Mouse (Mus musculus) limb, embryonic 13.5 days (tissue): ENCODE data around the gene Auts2. TPM values are rescaled to one million over a fixed set of nuclear protein-coding genes. Genes with fewer than 3 reads are reported as not detected.

Source experiments
- ATAC-seq: fragments of 200-750 bp; cut with Nextera tagmentation; 2 replicates; pipeline ENCODE4 v1.8.0; 2017; ENCODE audit warnings: low read depth, moderate number of reproducible peaks, moderate TSS enrichment; ENCODE audit not compliant: low FRiP score
- H3K27ac ChIP-seq: fragments of 300-500 bp; sonication (generic); 2 replicates; pipeline ENCODE4 v1.5.1; 2015; ENCODE audit warnings: inconsistent platforms, mild to moderate bottlenecking, moderate library complexity
- H3K27me3 ChIP-seq: fragments of 300-500 bp; sonication (generic); 2 replicates; pipeline ENCODE4 v1.6.1; 2015; ENCODE audit warnings: mild to moderate bottlenecking, inconsistent platforms
- H3K36me3 ChIP-seq: fragments of 300-500 bp; sonication (generic); 2 replicates; pipeline ENCODE4 v1.6.1; 2015; ENCODE audit warnings: inconsistent platforms, mild to moderate bottlenecking, moderate library complexity
- H3K4me1 ChIP-seq: fragments of 300-500 bp; sonication (generic); 2 replicates; pipeline ENCODE4 v1.6.1; 2015; ENCODE audit warnings: inconsistent platforms
- H3K4me2 ChIP-seq: fragments of 300-500 bp; sonication (generic); replicated peaks from 2 replicates; pipeline ENCODE4 v1.6.1; 2015; ENCODE audit warnings: inconsistent platforms, mild to moderate bottlenecking, moderate library complexity
- H3K4me3 ChIP-seq: fragments of 300-500 bp; sonication (generic); 2 replicates; pipeline ENCODE4 v1.5.1; 2015; ENCODE audit warnings: moderate library complexity, mild to moderate bottlenecking, inconsistent platforms
- H3K9ac ChIP-seq: fragments of 300-500 bp; sonication (generic); 2 replicates; pipeline ENCODE4 v1.6.1; 2015; ENCODE audit warnings: mild to moderate bottlenecking, inconsistent platforms
- H3K9me3 ChIP-seq: fragments of 300-500 bp; sonication (generic); 2 replicates; pipeline ENCODE4 v1.6.1; 2016; ENCODE audit warnings: inconsistent platforms
- WGBS: fragments of 180-500 bp; shearing (Covaris S2); methylation state at CpG from one replicate; pipeline ENCODE4 v1.1.7; 2015; 5-methylcytosine and 5-hydroxymethylcytosine counted together
- polyA plus RNA-seq: library from polyadenylated mRNA; unstranded; fragments of >200 nt; fragmentation: Nextera tagmentation; extraction: Ambion mirVana; gene quantifications from 2 replicates; pipeline ENCODE4 v1.2.1, GENCODE M21; 2015

Auts2 gene
- polyA plus RNA-seq, 1 experiment from 2014 or later: 55.1 TPM

DNA sequence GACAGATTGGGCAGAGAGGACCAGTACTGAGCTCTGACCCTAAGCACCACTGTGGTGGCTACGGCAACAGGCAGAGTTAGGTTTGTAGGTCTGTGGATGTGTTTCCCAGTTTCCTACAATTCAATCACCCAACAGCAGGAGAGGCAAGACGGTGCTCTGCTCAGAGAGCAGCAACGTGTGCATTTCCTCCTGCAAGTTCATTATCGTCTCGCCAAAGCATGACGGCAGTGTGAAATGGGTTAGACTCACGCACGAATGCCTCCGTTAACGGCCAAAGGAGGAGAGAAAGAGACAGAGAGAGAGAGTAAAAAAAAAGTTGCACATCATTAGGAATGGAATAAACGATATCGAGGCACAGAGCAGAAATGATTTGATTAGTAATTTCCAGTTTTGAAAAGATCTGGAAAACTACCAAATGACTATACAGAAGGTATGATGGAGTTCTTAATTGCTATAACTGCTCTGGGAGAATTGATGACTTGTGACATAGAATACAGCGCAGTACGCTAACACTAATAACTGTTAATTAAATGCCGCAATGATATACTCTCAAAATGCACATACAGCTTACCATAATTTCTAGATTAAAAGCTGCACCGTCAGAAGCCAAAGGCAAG is 968.6 kb downstream of the Auts2 start:
- ATAC-seq: no peak
- Histone ChIP-seq H3K9ac (no peak overlapping the region), H3K9me3 (no peaks in the 10 kb centered on the region), H3K4me1 (peaks cover 29% of the 10 kb centered on the region), H3K27ac (no peak overlapping the region), H3K36me3 (no peaks in the 10 kb centered on the region), H3K4me2 (no peak overlapping the region), H3K27me3 (peaks cover 3% of the 10 kb centered on the region; the same call in 1 of the 2 replicates), H3K4me3 (no peak overlapping the region)
- WGBS: 65% methylated on average over 16 of the region's 16 CpGs

DNA sequence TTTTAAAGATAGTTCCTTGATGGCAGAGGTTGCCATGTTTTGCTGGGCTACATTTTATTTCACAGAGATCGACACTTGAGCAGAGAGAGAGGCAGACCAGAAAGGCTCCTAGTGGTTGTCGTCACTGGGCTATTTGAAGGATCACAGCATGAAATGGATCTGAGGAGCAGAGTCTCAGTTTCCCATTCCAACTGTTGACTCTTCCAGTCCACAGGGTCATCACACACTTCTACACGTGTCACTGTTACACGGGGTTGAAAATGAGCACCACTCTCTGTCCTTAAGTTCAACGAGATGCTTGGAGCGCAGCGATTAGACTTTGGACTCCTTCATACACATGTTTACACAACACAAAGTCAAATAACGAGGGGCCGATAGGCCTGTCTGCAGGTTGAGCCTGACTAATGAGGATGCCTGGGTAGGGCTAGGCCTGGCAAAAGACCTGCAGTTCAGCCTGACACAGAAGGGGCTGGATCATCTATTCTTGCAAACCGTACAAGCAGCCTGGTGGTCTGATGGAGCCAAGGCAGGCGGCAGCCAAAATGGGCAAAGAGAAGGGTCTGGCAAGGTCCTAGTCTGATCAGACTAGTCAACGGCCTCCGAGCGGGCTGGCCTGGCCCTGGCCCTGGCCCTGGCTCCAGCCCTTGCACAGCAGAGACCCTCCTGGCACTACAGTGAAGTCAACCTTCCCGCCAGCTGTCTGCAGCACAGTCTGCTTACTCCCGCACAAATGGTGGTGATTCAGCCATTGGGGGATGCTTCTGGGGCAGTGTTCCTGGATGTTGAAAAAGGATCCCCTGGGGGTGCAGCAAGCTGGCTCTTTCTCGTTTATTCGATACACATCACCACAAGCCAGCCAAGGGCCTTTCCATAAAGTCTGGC is 969.6 kb downstream of the Auts2 start:
- Histone ChIP-seq H3K4me3 (no peak overlapping the region), H3K4me2 (no peak overlapping the region), H3K27ac (no peak overlapping the region), H3K36me3 (no peaks in the 10 kb centered on the region), H3K27me3 (peaks cover 3% of the 10 kb centered on the region; the same call in 1 of the 2 replicates), H3K9ac (no peak overlapping the region), H3K4me1 (peaks cover 19% of the 10 kb centered on the region), H3K9me3 (no peaks in the 10 kb centered on the region)
- ATAC-seq: no peak
- WGBS: 76% methylated on average over 18 of the region's 18 CpGs

DNA sequence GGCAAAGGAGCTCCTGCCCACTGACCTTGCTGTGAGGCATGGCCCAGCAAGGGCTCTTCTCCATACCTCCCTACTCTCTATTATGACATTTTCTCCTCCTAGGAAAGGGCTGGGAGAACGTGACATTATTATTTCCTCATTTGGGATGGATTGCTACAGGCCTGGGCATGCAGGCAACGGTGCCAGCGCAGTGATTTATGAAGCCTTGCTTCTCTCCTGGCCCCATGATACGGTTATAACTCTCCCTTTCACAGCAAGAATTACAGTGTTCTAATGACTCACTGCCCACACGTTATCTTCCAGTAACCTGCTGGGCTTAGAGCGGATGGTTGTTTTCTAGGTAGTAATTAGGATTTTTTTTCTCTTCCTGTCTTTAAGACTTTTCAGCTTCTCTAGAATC is 977.1 kb downstream of the Auts2 start:
- Histone ChIP-seq H3K27me3 (no peaks in the 10 kb centered on the region), H3K9ac (no peak overlapping the region), H3K4me2 (no peak overlapping the region), H3K36me3 (no peaks in the 10 kb centered on the region), H3K27ac (no peak overlapping the region), H3K4me1 (0 out of 2 replicates have a peak, but pooled peaks cover 5% of the 10 kb centered on the region), H3K4me3 (no peak overlapping the region), H3K9me3 (no peaks in the 10 kb centered on the region)
- WGBS: 42% methylated on average over 6 of the region's 6 CpGs
- ATAC-seq: no peak

DNA sequence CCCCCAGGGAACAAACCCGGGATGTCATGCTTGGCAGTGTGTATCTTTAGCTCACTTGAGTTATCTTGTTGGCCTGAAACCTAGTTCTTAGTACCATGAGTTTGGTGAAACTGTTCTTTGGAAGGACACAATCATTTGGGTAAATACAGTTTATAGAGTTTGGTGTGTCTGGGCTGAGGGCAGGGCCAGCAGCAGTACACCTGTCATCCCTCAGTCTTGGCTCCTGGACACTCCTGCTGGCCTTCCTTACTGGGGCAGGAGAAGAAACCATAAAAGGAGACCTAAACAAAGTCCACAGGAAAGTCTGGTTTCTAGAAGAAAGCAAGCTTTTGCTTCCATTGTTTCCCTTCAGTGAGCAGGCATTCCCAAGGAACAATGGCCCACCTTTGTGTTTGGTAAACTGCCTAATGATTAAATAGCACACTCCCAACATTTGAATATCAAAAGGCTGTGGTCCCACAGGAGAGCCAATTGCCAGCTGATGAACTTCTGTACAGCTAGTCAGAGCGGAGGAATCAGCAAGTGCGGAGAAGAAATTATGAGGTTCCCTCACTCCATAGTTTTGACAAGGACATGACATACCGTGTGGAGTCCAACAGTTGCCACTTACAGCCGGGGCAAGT is 979.4 kb downstream of the Auts2 start:
- Histone ChIP-seq H3K27me3 (no peaks in the 10 kb centered on the region), H3K27ac (no peak overlapping the region), H3K4me1 (peaks cover 6% of the 10 kb centered on the region), H3K4me2 (no peak overlapping the region), H3K9ac (no peak overlapping the region), H3K36me3 (no peaks in the 10 kb centered on the region), H3K9me3 (no peaks in the 10 kb centered on the region), H3K4me3 (no peak overlapping the region)
- no peak for ATAC-seq
- 92% methylated on average over 5 of the region's 5 CpGs for WGBS

DNA sequence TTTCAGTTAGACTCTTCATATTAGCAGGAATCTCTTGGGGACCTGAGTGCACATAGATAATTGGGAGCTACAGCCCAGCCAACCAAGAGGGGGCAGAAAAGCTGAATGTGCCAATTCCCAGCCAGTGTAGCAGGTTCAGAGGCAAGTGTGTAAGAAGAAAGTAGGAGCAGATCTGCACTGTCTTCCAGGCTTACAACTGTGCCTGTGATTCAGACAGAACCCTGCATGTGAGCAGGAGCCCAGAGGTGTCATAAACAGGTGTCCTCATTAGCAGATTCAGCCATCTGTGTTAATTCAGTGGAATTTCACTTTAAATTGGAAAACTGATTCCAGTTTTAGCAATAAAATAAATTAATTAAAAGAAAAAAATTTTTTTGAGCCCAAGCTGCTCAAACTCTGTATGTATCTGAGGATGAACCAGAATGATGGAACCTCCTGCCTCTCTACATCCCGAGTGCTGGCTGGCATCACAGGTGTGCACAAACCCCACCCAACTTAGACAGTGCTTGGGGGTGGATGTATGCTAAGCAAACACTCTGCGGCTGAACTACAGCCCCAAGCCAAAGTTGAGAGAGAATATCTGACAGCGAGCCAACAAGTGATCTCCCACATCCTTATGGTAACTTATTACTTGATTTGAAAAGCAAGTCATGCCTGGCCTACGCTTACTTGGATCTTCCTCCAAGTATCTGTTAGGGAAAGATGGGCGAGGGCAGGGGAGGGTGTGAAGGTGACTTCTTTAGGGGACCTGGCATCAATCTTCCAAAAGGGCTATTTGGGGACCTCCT is 982.2 kb downstream of the Auts2 start:
- H3K4me1 ChIP-seq: peaks cover 14% of the 10 kb centered on the region
- no peak overlapping the region for H3K27ac ChIP-seq
- H3K27me3 ChIP-seq: no peaks in the 10 kb centered on the region
- ATAC-seq: no peak
- no peak overlapping the region for H3K9ac ChIP-seq
- H3K9me3 ChIP-seq: no peaks in the 10 kb centered on the region; the same call in 1 of the 2 replicates
- H3K4me3 ChIP-seq: no peak overlapping the region
- H3K36me3 ChIP-seq: no peaks in the 10 kb centered on the region
- no peak overlapping the region for H3K4me2 ChIP-seq
- 80% methylated on average over 5 of the region's 5 CpGs for WGBS

DNA sequence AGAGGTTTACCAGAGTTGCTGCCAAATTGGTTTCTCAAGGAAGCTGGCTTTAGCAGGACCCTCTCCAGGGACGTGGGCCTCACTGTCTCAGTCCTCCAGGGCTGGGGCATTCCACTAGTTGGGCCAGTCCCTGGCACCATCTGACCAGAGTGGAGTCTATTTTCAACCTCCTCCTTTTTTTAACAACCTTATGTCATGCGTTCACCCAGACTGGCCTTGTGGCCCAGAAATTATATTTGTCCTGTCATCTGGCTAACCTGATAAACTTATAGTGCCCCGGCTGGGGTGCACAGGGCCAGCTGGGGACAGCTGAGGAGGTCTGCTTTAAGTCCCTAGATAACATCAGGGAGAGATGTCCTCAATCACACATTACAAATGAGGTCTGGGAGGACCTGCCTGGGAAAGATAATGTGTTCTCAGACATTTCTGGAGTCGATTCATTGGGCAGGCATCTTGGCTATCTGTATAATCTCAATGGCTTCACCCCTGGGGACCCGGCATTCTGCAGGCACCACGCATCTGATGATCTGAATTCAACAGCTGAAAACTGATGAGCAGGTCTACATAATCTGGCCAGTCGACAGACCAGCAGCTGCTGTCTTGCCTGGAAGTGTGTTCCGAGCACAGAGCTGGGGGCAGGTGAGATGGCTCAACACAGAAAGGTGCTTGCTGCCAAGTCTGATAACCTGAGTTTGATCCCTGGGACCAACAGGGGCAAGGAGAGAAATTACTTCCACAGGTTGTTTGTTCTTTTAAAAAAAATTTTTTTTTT is 984.6 kb downstream of the Auts2 start:
- 59% methylated on average over 8 of the region's 8 CpGs for WGBS
- Histone ChIP-seq H3K36me3 (no peaks in the 10 kb centered on the region), H3K9ac (no peak overlapping the region), H3K9me3 (no peaks in the 10 kb centered on the region; the same call in 1 of the 2 replicates), H3K27me3 (0 out of 2 replicates have a peak, but pooled peaks cover 3% of the 10 kb centered on the region), H3K4me2 (no peak overlapping the region), H3K4me3 (no peak overlapping the region), H3K27ac (peak overlapping the region; percentile 48; the same call in 1 of the 2 replicates), H3K4me1 (peaks cover 14% of the 10 kb centered on the region)
- ATAC-seq: no peak

DNA sequence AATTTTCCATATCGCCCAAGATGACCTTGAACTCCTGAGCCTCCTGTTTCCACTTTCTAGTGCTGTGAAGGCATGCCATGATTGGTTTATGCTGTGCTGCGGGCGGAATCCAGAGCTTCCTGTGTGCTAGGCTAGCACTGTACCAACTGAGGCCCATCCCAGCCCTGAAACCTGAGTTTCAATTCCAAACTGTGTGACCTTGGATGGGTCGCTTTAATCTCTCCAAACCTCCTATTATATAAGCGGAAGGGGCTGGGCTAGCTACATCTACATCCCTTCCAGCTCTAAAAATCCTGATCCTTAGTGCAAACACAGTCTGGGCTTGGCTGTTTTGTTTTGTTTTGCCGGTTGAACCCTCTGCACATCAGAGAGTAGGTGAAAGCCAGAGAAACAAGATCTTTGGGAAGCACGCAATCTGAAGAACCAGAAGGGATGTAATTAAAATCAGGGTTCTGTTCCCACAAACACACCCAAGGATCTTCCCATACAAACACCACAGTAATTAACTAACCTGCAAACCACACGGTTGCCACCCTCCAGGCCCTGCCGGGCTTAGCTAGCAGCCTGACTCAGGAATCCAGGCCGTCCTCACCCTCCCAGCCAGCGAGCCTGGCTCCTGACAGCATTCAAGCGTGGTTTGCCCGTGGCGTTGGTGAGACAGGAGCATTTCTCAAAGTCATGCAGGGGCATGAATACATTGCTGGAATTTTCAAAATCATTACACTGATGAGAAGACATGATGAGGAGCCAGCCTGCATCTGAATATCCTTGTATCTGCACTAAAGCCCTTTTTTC is 985.4 kb downstream of the Auts2 start:
- no peak for ATAC-seq
- Histone ChIP-seq H3K4me3 (no peak overlapping the region), H3K4me1 (peaks cover 19% of the 10 kb centered on the region), H3K36me3 (no peaks in the 10 kb centered on the region), H3K4me2 (no peak overlapping the region), H3K9ac (no peak overlapping the region), H3K27me3 (0 out of 2 replicates have a peak, but pooled peaks cover 3% of the 10 kb centered on the region), H3K9me3 (no peaks in the 10 kb centered on the region; the same call in 1 of the 2 replicates), H3K27ac (peak overlapping the region; percentile 48; the same call in 1 of the 2 replicates)
- 60% methylated on average over 14 of the region's 14 CpGs for WGBS

DNA sequence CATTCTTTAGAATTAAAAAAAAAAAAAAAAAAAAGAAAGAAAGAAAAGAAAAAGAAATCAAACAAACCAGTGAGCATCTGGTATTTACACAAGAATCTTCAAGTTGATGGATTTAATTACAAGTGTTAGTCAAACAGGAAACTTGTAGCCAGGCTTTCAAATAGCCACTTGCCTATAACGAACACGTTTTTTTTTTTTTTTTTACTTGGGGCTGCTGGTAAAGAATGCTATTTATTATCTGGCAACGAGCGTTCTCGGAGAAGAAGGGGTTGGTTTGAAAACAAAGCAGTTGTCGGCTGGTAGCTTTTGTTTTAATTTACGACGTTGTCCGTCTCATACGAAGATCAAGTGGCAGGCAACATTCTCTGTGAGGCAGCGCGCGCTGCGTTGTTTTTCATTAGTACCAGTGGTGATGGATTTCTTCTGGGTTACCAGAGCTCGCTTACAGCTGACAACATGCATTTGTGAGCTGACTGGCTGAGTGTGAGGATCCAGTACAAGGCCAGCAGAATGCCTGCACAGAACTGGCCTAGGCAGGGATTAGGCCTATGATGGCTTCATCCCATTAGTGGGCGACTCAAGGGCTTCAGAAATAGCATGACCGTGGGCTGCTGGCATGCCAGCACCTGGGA is 994.1 kb downstream of the Auts2 start:
- 0 out of 2 replicates have a peak, but pooled peaks cover under 1% of the 10 kb centered on the region for H3K27me3 ChIP-seq
- H3K9me3 ChIP-seq: peaks cover under 1% of the 10 kb centered on the region; the same call in 1 of the 2 replicates
- H3K4me3 ChIP-seq: no peak overlapping the region
- H3K36me3 ChIP-seq: no peaks in the 10 kb centered on the region
- H3K9ac ChIP-seq: no peak overlapping the region
- H3K4me2 ChIP-seq: peak overlapping the region; percentile 41
- no peak overlapping the region for H3K27ac ChIP-seq
- 8% methylated on average over 17 of the region's 17 CpGs for WGBS
- ATAC-seq: no peak
- H3K4me1 ChIP-seq: peaks cover 47% of the 10 kb centered on the region

DNA sequence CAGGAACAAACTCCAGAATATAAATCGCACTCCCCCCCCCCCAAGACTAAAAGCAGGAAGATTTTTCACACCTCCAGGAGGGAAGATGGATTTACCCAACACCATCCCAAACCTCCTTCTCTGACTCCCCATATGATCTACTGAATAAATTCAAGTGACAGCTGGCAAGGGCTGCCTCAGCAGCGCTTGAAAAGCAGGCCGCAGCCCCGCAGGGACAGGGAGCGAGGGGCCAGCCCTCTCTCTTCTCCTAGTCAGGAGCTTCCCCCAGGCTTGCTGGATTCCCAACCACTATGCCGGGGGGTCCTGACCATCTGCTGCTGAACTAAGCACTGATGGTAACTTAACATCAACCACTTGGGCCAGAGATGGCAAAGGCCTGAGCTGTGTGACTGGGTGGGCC is 995.2 kb downstream of the Auts2 start:
- Histone ChIP-seq H3K9me3 (peaks cover 6% of the 10 kb centered on the region; the same call in 1 of the 2 replicates), H3K27ac (no peak overlapping the region), H3K36me3 (no peaks in the 10 kb centered on the region), H3K9ac (no peak overlapping the region), H3K4me1 (peaks cover 43% of the 10 kb centered on the region), H3K4me3 (no peak overlapping the region), H3K4me2 (no peak overlapping the region), H3K27me3 (no peaks in the 10 kb centered on the region)
- 50% methylated on average over 6 of the region's 6 CpGs for WGBS
- no peak for ATAC-seq

DNA sequence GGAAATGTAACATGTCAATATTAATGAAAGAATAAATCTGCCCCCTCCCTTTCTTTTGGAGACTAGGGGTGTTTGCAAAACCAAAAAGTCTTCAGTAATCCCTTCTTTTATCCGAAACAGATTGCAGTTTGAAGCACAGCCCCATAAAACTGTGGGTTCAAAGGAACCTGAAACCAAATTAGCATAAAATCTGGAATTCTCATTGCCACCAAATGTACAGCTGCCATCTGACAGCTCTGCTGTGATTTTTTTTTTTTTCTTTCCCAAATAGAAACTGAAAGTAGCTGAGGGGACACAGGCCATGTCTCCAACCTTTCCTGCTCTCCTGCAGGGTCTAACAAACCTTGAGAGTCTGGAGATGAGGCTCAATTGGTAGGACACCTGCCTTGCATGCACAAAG is 996.7 kb downstream of the Auts2 start:
- H3K9me3 ChIP-seq: peaks cover 6% of the 10 kb centered on the region; the same call in 1 of the 2 replicates
- no peak for ATAC-seq
- WGBS: 27% methylated on average over 1 of the region's 1 CpGs
- H3K9ac ChIP-seq: no peak overlapping the region
- peaks cover 34% of the 10 kb centered on the region for H3K4me1 ChIP-seq
- no peaks in the 10 kb centered on the region for H3K27me3 ChIP-seq
- no peaks in the 10 kb centered on the region for H3K36me3 ChIP-seq
- H3K27ac ChIP-seq: no peak overlapping the region
- no peak overlapping the region for H3K4me3 ChIP-seq
- H3K4me2 ChIP-seq: no peak overlapping the region
